In the genomic region with DNA sequence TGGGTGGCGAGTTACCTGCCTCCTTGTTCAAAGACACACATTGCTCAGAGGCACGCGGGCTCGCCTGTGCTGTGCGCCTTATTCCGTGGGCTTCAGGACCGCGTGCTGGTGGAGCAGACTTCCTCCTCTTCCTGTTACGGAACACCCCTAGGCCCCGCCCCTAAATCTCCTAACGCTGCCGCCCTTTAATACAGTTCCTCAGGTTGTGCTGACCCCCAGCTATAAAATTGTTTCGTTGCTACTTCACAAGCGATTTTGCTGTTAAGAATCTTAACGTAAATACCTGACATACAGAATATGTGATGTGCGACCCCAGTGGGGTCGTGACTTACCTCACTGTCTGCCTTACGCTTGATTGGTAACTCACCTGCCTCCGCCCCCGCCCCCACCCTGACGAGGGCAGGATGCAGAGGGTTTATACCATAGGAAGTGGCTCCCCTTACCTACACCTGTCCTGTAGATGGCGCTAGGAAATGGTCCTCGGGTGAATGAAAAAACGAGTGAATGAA, we compare ENCODE assay signal across 8 mouse cellular contexts. TPM values are rescaled to one million over a fixed set of nuclear protein-coding genes. Genes with fewer than 3 reads are reported as not detected.
DNase-seq lines count a peak whose midpoint lies in the region; ATAC-seq lines count a peak whose summit lies in the region.

No protein-coding gene starts in this region.

- intact Hi-C loops in left cerebral cortex, postnatal 4 days (cut with DNase I), result no loop called here
- intact Hi-C loops in gastrocnemius, postnatal 14 days (cut with DNase I; ENCODE audit: low total_unique reads), result no loop called here

- peak; percentile 83 to 88; a peak in 3 of 4 replicates for ATAC-seq in hematopoietic stem cell, adult 5-6 weeks (replicated peaks in 1 of 2; ENCODE audit: insufficient read depth in 1 of 2, low FRiP score in 2 of 2, low TSS enrichment in 1 of 2, low read depth in 1 of 2, poor library complexity in 2 of 2, severe bottlenecking in 2 of 2)

- DNase-seq in left cerebral cortex, postnatal 4 days, result peak; percentile 36
- DNase-seq in left cerebral cortex, adult 11 months (ENCODE audit: low spot score), result no peak
- peak; percentile 42 for DNase-seq in c-Kit-positive CD71-negative TER-119-negative erythroid progenitor cells, embryonic 14.5 days (ENCODE audit: low read depth)
- DNase-seq in liver, result peak; percentile 38
- peak; percentile 56 for DNase-seq in naive thymus-derived CD4-positive, alpha-beta T cell, adult 2 months (ENCODE audit: low read depth)
- DNase-seq in gastrocnemius, postnatal 14 days, result no peak
- DNase-seq in c-Kit-positive CD71-positive TER-119-positive erythroid progenitor cells, embryonic 14.5 days (ENCODE audit: low spot score), result no peak

RNA-seq across cellular contexts. Expression of a gene that starts 45.1 kb away (rescaled TPM):
- 100 to 1,000 TPM; 106 to 113 TPM for total RNA-seq in left cerebral cortex, postnatal 4 days (2021)
- not detected in 2 replicates for total RNA-seq in hematopoietic stem cell, adult 5-6 weeks (2017)
- total RNA-seq in gastrocnemius, postnatal 14 days (2021), result under 1 TPM; 0.37 to 1.00 TPM

Comparison
In these comparisons a context has a peak if more than half of its experiments do, and no peak if none do; other contexts are left out.
1. DNase-seq: peak in left cerebral cortex, postnatal 4 days (single experiment), c-Kit-positive CD71-negative TER-119-negative erythroid progenitor cells, embryonic 14.5 days (single experiment), liver (single experiment) and naive thymus-derived CD4-positive, alpha-beta T cell, adult 2 months (single experiment); none in left cerebral cortex, adult 11 months (single experiment), gastrocnemius, postnatal 14 days (single experiment) and c-Kit-positive CD71-positive TER-119-positive erythroid progenitor cells, embryonic 14.5 days (single experiment).
2. RNA of a gene that starts 45.1 kb away (total RNA-seq): 106 to 113 TPM in left cerebral cortex, postnatal 4 days; 0.37 to 1.00 TPM in gastrocnemius, postnatal 14 days and not detected in hematopoietic stem cell, adult 5-6 weeks; every median in the first group is over 10 times any median in the second.